Mouse (Mus musculus) embryonic fibroblast, embryonic 13.5 days (primary cell): ENCODE results near the gene Pnmt.

Experiments used
- CTCF ChIP-seq: IDR thresholded peaks from 2 replicates; pipeline ENCODE4 v1.5.1; 2011; ENCODE audit warnings: mild to moderate bottlenecking, control low read depth, low read length, moderate library complexity, borderline replicate concordance; ENCODE audit not compliant: insufficient read depth
- POLR2A ChIP-seq: IDR thresholded peaks from 2 replicates; pipeline ENCODE4 v1.6.1; 2011; ENCODE audit warnings: low read depth, mild to moderate bottlenecking, control low read depth, low read length, moderate library complexity

GRCm38 (mm10) chr11:98340597-98340996 lies 45.7 kb upstream of the Pnmt start:
- TF ChIP-seq CTCF (no peak), POLR2A (no peak)
